Mouse (Mus musculus) cortical plate, adult 2 months (tissue): ENCODE results near the gene Ctsw. TPM values are rescaled to one million over a fixed set of nuclear protein-coding genes. Genes with fewer than 3 reads are reported as not detected.

Source experiments
- H3K27ac ChIP-seq: fragments of 200-500 bp; 2 replicates; pipeline ENCODE4 v1.5.1; 2012; ENCODE audit warnings: low read length, control low read depth, inconsistent platforms; ENCODE audit not compliant: insufficient read depth
- H3K4me1 ChIP-seq: fragments of 200-500 bp; 2 replicates; pipeline ENCODE4 v1.6.1; 2011; ENCODE audit warnings: low read length; ENCODE audit not compliant: control insufficient read depth, insufficient read depth
- H3K4me3 ChIP-seq: fragments of 200-500 bp; 2 replicates; pipeline ENCODE4 v1.5.1; 2011; ENCODE audit warnings: mild to moderate bottlenecking, low read length, control low read depth; ENCODE audit not compliant: insufficient read depth
- CTCF ChIP-seq: fragments of 200-500 bp; IDR thresholded peaks from 2 replicates; pipeline ENCODE4 v1.5.1; 2011; ENCODE audit warnings: mild to moderate bottlenecking, control low read depth, low read length; ENCODE audit not compliant: insufficient read depth; ENCODE audit errors: extremely low read depth
- POLR2A ChIP-seq: fragments of 200-500 bp; IDR thresholded peaks from 2 replicates; pipeline ENCODE4 v1.6.1; 2011; ENCODE audit warnings: mild to moderate bottlenecking, low read length, control low read depth; ENCODE audit not compliant: insufficient read depth; ENCODE audit errors: extremely low read depth
- polyA plus RNA-seq: library from polyadenylated mRNA; depleted of rRNA; stranded (reverse); fragments of >200 nt; gene quantifications from 2 replicates; pipeline ENCODE4 v1.2.3, GENCODE M21; 2012

Ctsw gene
- polyA plus RNA-seq, 1 experiment = 0.27 TPM

DNA sequence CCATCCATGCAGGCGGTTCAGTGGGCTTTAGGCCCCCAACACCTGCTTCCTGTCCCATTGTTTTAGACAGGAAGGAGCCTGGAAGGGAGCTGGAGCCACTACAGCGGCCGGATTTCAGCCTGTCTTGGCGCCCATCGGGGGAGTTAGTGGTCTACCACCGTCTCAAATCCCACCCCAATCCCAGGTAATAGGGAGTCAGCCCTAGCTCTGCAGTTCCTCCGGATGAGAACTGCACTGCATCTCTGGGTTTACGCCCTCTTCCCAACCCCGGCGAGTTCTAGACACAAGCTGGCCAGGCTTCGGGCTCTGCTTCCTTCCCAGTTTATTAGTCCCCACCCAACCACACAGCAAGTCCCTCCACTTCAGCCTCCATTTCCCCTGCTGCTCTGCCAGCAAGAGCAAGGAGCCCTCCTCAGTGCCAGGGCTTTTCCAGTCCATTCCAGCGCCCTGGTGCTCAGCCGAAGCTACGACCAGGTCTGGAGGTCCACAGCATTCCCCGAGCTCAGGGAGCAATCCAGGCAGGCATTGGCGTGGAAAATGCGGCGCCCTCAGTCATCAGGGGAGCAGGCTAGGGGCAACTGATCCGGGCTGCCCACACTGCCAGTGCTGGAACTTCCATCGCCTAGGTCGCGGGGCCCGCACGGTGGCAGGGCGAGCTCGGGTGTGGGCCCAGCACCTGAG lies 11.9 kb downstream of the Ctsw start:
- Histone ChIP-seq H3K4me3 (peak overlapping the region; percentile 81), H3K27ac (peak overlapping the region; percentile 98), H3K4me1 (peaks cover 8% of the 10 kb centered on the region)
- TF ChIP-seq CTCF (no peak), POLR2A (no peak)

DNA sequence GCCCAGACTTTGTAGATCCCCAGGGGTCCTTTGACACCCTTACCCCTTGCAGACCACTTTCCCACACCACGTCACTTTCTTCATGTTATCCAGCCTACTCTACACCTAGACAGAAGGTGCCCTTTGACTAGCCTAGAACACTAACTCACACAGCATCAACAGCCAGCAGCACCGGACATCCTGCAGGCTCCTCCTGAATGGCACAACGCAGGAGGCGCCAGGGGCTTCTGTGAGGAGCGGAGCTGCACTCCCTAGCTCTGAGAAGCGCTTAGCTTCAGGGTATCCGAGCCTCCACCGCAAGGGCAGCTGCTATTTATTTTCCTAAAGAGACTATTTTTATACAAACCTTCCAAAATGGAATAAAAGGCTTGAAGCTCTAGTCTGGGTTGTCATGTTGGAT lies 12.7 kb downstream of the Ctsw start:
- Histone ChIP-seq H3K4me1 (peaks cover 8% of the 10 kb centered on the region), H3K4me3 (peak overlapping the region; percentile 81), H3K27ac (peak overlapping the region; percentile 74; the same call in 1 of the 2 replicates)
- TF ChIP-seq CTCF (no peak), POLR2A (0 out of 2 replicates have a peak, but pooled peaks have one; percentile 8)

GRCm38 (mm10) chr19:5455037-5455436 lies 13.3 kb downstream of the Ctsw start:
- Histone ChIP-seq H3K27ac (no peak overlapping the region), H3K4me3 (peak overlapping the region; percentile 81)
- no peak for TF ChIP-seq CTCF
- TF ChIP-seq POLR2A = no peak

DNA sequence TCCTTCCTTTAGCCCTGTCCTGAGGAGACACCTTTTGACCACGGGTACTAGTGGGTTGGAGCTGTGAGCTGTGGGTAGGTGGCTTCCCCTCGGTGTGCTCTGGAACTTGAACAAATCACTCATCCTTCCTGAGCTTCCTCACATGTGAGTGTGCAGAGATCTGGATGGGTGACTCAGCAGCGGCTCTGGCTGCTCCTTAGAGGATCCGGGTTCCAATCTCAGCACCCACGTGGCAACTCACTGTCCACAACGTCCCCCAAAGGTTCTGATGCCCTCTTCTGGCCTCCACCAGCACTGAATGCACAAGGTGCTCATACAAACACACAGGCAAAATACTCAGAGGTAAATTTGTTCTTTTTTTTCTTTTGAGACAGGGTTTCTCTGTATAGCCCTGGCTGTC lies 16.5 kb downstream of the Ctsw start:
- Histone ChIP-seq H3K4me3 (no peak overlapping the region), H3K27ac (no peak overlapping the region), H3K4me1 (peaks cover 2% of the 10 kb centered on the region; the same call in 1 of the 2 replicates)
- TF ChIP-seq POLR2A = no peak
- TF ChIP-seq CTCF = no peak

More at GRCm38 (mm10) chr19:5455037-5455436, 13.3 kb downstream of the Ctsw start:
- H3K4me1 ChIP-seq = peaks cover 8% of the 10 kb centered on the region

GRCm38 (mm10) chr19:5449673-5450072 lies 18.6 kb downstream of the Ctsw start:
- Histone ChIP-seq H3K4me1 (peaks cover 2% of the 10 kb centered on the region; the same call in 1 of the 2 replicates), H3K27ac (no peak overlapping the region), H3K4me3 (no peak overlapping the region)
- TF ChIP-seq CTCF = no peak
- TF ChIP-seq POLR2A = no peak

- Histone ChIP-seq H3K27ac (no peak overlapping the region), H3K4me1 (no peaks in the 10 kb centered on the region; the same call in 1 of the 2 replicates), H3K4me3 (peak overlapping the region; percentile 61; the same call in 1 of the 2 replicates)
- TF ChIP-seq POLR2A = no peak
- no peak for TF ChIP-seq CTCF
These were observed 19.8 kb downstream of the Ctsw start for GRCm38 (mm10) chr19:5448354-5449150.

- no peak within 1 kb of the TSS for H3K27ac ChIP-seq
- H3K4me3 ChIP-seq = peak within 1 kb of the TSS; percentile 61
- no peaks in the 10 kb centered on the region; the same call in 1 of the 2 replicates for H3K4me1 ChIP-seq
- no peak for TF ChIP-seq POLR2A
- no peak for TF ChIP-seq CTCF
These were observed 20.6 kb downstream of the Ctsw start, which contains the start of gene Fosl1 for GRCm38 (mm10) chr19:5447515-5448353. TSS of gene Fosl1 (plus strand) at chr19:5447547.

DNA sequence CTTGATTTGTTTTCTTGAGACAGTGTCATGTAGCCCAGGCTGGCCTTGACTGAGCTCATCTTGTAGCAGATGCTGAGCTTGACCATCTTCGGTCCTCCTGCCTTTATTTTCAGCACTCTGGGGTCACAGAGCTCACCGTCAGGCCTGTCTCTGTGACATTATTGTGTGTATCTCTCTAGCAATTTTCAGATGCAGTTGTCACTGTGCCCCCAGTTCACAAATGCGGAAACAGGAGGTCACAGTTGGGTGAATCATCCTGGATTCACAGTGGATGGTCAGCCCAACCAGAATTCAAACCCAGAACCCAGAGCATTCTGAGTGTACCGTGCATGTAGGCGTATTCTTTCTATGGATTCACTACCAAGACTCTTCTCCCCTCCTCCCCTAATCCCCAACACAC lies 22.6 kb downstream of the Ctsw start:
- no peak overlapping the region for H3K4me3 ChIP-seq
- TF ChIP-seq CTCF = no peak

GRCm38 (mm10) chr19:5444954-5445353 lies 23.4 kb downstream of the Ctsw start:
- no peak for TF ChIP-seq POLR2A
- TF ChIP-seq CTCF = no peak
- H3K4me1 ChIP-seq = no peaks in the 10 kb centered on the region; the same call in 1 of the 2 replicates
- H3K4me3 ChIP-seq = no peak overlapping the region
- no peak overlapping the region for H3K27ac ChIP-seq

More for the DNA sequence above, 22.6 kb downstream of the Ctsw start:
- Histone ChIP-seq H3K4me1 (no peaks in the 10 kb centered on the region; the same call in 1 of the 2 replicates), H3K27ac (no peak overlapping the region)
